Mouse (Mus musculus): ENCODE results near the gene Hoxc9. TPM values are rescaled to one million over a fixed set of nuclear protein-coding genes. Genes with fewer than 3 reads are reported as not detected.

Hoxc9 gene
- polyA plus RNA-seq, 2 experiments = 0.03 TPM; not detected in 1

GRCm38 (mm10) chr15:102943468-102943813 is 32.8 kb upstream of the Hoxc9 start:
- TF ChIP-seq CTCF (IDR thresholded peaks at IDR 0.05; ENCODE audit: low read depth) = no peak
- no peak for TF ChIP-seq EP300 (IDR thresholded peaks at IDR 0.05; ENCODE audit: low read depth)
- ATAC-seq (ENCODE audit: insufficient read depth) (no peak), DNase-seq (ENCODE audit: low read depth in 3 of 3, low spot score in 3 of 3) (no peak)
- Histone ChIP-seq H3K9me3 (ENCODE audit: control insufficient read depth, low read length) (no peaks in the 10 kb centered on the region), H3K27me3 (ENCODE audit: control insufficient read depth, insufficient read depth, low read length) (peaks cover 99% of the 10 kb centered on the region), H3K27ac (no peak overlapping the region), H3K4me1 (replicated peaks; ENCODE audit: control insufficient read depth in 2 of 2, insufficient read depth in 2 of 2, low read length in 1 of 2) (no peaks in the 10 kb centered on the region), H3K4me3 (ENCODE audit: insufficient read depth in 1 of 2, low read depth in 2 of 2, low read length in 2 of 2) (no peak overlapping the region), H3K36me3 (replicated peaks; ENCODE audit: control insufficient read depth, insufficient read depth, low read depth) (no peaks in the 10 kb centered on the region), H3K9ac (replicated peaks) (no peak overlapping the region), H3K4me2 (ENCODE audit: low read depth) (no peak overlapping the region)
- WGBS (ENCODE audit: insufficient replicate concordance) = under 1% methylated on average over 5 of the region's 5 CpGs

DNA sequence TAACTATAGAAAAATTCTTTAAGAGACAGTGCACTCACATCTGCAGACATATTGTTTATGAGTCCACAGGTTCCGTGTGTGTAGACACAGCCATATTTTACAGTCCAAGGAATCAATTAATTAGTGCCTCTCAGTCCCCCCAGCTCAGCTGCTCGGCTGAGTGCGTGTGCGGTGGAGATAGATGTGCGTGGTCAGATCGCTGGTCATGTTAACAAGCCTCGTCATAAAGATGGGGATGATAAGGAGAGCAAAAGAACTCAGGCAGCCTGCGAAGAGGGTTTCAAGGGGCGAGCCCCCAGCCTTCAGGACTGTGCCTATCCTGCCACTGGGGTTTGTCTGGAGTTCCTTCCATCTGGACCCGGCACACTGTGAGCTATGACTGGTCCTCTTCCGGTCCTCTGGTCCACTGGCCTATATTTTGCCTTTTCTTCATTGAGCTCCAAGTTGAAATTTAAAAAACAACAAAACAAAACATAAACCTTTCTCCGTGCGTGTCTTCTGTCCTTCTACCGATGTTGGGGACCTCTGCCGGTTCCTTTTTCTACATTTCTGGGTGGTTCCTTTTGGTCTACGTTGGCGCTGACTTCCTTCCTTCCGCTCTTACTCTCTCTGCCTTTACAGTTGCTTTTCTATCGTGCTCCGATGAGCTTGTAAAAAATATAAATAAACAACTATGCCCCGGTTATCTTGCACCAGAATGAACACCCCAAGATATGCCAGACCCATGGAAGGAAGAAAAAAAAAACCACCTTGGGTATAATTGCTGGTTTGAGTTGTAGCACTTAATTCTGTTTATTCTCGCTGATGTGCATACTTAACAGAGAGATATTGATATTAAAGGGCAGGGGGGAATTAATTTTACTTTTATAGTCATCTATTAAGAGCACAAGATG is 30.8 kb upstream of the Hoxc9 start:
- Histone ChIP-seq H3K9ac (replicated peaks) (no peak overlapping the region), H3K4me2 (ENCODE audit: low read depth) (no peak overlapping the region), H3K4me3 (ENCODE audit: insufficient read depth in 1 of 2, low read depth in 2 of 2, low read length in 2 of 2) (no peak overlapping the region), H3K27ac (no peak overlapping the region), H3K27me3 (ENCODE audit: control insufficient read depth, insufficient read depth, low read length) (peaks cover 98% of the 10 kb centered on the region), H3K36me3 (replicated peaks; ENCODE audit: control insufficient read depth, insufficient read depth, low read depth) (no peaks in the 10 kb centered on the region), H3K9me3 (ENCODE audit: control insufficient read depth, low read length) (no peaks in the 10 kb centered on the region), H3K4me1 (replicated peaks; ENCODE audit: control insufficient read depth in 2 of 2, insufficient read depth in 2 of 2, low read length in 1 of 2) (no peaks in the 10 kb centered on the region)
- ATAC-seq (ENCODE audit: insufficient read depth) = no peak
- DNase-seq (ENCODE audit: low read depth in 3 of 3, low spot score in 3 of 3) = no peak
- TF ChIP-seq CTCF (IDR thresholded peaks at IDR 0.05; ENCODE audit: low read depth) = no peak
- no peak for TF ChIP-seq EP300 (IDR thresholded peaks at IDR 0.05; ENCODE audit: low read depth)
- WGBS (ENCODE audit: insufficient replicate concordance) = 7% methylated on average over 22 of the region's 22 CpGs

DNA sequence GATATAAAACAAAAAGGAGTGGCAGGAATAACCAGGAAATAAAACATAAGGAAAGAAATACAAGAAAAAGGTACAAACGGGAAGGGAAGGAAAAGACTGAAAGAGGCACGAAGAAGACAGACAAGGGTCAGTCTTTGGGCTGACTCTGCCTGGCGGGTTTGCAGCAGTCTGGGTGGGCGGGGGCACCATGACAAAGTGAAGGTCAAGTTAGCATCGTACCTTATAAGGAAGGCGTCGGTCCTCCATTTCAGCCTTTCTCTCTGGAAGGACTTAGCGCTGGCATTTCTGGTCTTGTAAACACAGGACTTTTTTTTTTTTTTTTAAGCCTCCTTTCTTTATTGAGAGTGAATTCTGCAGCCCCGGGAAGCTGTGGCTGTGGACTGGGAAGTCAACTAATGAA is 29.0 kb upstream of the Hoxc9 start:
- H3K36me3 ChIP-seq (replicated peaks; ENCODE audit: control insufficient read depth, insufficient read depth, low read depth) = no peaks in the 10 kb centered on the region
- H3K9me3 ChIP-seq (ENCODE audit: control insufficient read depth, low read length) = no peaks in the 10 kb centered on the region
- ATAC-seq (ENCODE audit: insufficient read depth) (no peak), DNase-seq (ENCODE audit: low read depth in 3 of 3, low spot score in 3 of 3) (no peak)
- H3K27me3 ChIP-seq (ENCODE audit: control insufficient read depth, insufficient read depth, low read length) = peaks cover 98% of the 10 kb centered on the region
- H3K4me3 ChIP-seq (ENCODE audit: insufficient read depth in 1 of 2, low read depth in 2 of 2, low read length in 2 of 2) = no peak overlapping the region
- no peak overlapping the region for H3K9ac ChIP-seq (replicated peaks)
- H3K4me2 ChIP-seq (ENCODE audit: low read depth) = no peak overlapping the region
- TF ChIP-seq CTCF (IDR thresholded peaks at IDR 0.05; ENCODE audit: low read depth) (no peak), EP300 (IDR thresholded peaks at IDR 0.05; ENCODE audit: low read depth) (no peak)
- 3% methylated on average over 9 of the region's 9 CpGs for WGBS (ENCODE audit: insufficient replicate concordance)
- H3K27ac ChIP-seq = no peak overlapping the region
- H3K4me1 ChIP-seq (replicated peaks; ENCODE audit: control insufficient read depth in 2 of 2, insufficient read depth in 2 of 2, low read length in 1 of 2) = no peaks in the 10 kb centered on the region

DNA sequence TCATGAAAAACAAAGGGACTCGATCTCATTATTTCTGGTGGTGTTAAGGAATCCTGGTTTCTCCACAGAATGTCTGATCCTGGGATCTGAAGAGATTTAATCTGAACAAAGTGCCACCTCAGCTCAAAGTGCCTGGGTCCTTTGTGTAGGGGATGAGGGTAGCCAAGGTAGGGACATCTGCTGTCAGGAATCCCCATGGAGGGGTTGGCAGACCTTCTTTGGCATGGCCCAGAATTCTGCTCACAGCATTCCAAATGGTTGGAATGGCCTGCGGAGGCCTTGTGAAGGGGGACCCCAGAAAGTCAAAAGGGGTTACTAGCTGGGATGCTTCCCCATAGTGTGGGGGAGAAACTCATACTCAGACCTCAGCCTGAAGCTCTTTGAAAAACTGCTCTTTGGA is 27.4 kb upstream of the Hoxc9 start:
- no peaks in the 10 kb centered on the region for H3K36me3 ChIP-seq (replicated peaks; ENCODE audit: control insufficient read depth, insufficient read depth, low read depth)
- no peaks in the 10 kb centered on the region for H3K9me3 ChIP-seq (ENCODE audit: control insufficient read depth, low read length)
- no peak overlapping the region for H3K4me3 ChIP-seq (ENCODE audit: insufficient read depth in 1 of 2, low read depth in 2 of 2, low read length in 2 of 2)
- H3K4me1 ChIP-seq (replicated peaks; ENCODE audit: control insufficient read depth in 2 of 2, insufficient read depth in 2 of 2, low read length in 1 of 2) = no peaks in the 10 kb centered on the region
- no peak overlapping the region for H3K4me2 ChIP-seq (ENCODE audit: low read depth)
- no peak overlapping the region for H3K27ac ChIP-seq
- no peak overlapping the region for H3K9ac ChIP-seq (replicated peaks)
- TF ChIP-seq EP300 (IDR thresholded peaks at IDR 0.05; ENCODE audit: low read depth) = no peak
- TF ChIP-seq CTCF (IDR thresholded peaks at IDR 0.05; ENCODE audit: low read depth) = no peak
- no peak for ATAC-seq (ENCODE audit: insufficient read depth)
- DNase-seq (ENCODE audit: low read depth in 3 of 3, low spot score in 3 of 3) = no peak
- H3K27me3 ChIP-seq (ENCODE audit: control insufficient read depth, insufficient read depth, low read length) = peaks cover 98% of the 10 kb centered on the region
- WGBS (ENCODE audit: insufficient replicate concordance) = 10% methylated on average over 2 of the region's 2 CpGs

DNA sequence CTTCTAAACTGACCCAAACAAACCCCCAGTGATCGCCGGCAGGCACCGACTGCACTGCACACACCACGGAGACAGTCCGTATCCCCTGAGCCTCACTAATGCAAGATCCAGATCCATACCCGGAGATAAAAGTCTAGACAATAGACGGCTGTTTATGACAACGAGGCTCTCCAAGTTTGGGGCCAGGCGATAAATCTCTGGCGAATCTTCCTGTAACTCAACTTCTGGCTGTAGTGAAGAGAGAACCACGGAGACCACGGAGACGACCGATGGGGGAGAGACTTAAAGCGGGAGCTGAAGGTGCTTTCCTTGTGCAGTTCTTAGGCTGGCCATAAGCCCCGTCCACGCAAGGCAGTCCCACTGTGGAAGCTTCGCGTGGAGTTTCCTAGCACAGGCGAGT is 26.5 kb upstream of the Hoxc9 start:
- Histone ChIP-seq H3K36me3 (replicated peaks; ENCODE audit: control insufficient read depth, insufficient read depth, low read depth) (no peaks in the 10 kb centered on the region), H3K4me2 (ENCODE audit: low read depth) (no peak overlapping the region), H3K27ac (no peak overlapping the region), H3K9ac (replicated peaks) (no peak overlapping the region), H3K27me3 (ENCODE audit: control insufficient read depth, insufficient read depth, low read length) (peaks cover 98% of the 10 kb centered on the region), H3K4me1 (replicated peaks; ENCODE audit: control insufficient read depth in 2 of 2, insufficient read depth in 2 of 2, low read length in 1 of 2) (no peaks in the 10 kb centered on the region), H3K4me3 (ENCODE audit: insufficient read depth in 1 of 2, low read depth in 2 of 2, low read length in 2 of 2) (no peak overlapping the region), H3K9me3 (ENCODE audit: control insufficient read depth, low read length) (no peaks in the 10 kb centered on the region)
- DNase-seq (ENCODE audit: low read depth in 3 of 3, low spot score in 3 of 3) (no peak), ATAC-seq (ENCODE audit: insufficient read depth) (no peak)
- 2% methylated on average over 20 of the region's 20 CpGs for WGBS (ENCODE audit: insufficient replicate concordance)
- no peak for TF ChIP-seq EP300 (IDR thresholded peaks at IDR 0.05; ENCODE audit: low read depth)
- no peak for TF ChIP-seq CTCF (IDR thresholded peaks at IDR 0.05; ENCODE audit: low read depth)
